Mouse (Mus musculus) heart, embryonic 14.5 days (tissue): ENCODE data around the gene Snapc5. TPM values are rescaled to one million over a fixed set of nuclear protein-coding genes. Genes with fewer than 3 reads are reported as not detected.
"Not testable (repeated sequence)": the region's sequence is repeated elsewhere in the genome, so short reads cannot be mapped to it uniquely, and the experiment has no call there.

Experiments
- ATAC-seq: fragments of 200-750 bp; cut with Nextera tagmentation; 2 replicates; pipeline ENCODE4 v1.8.0; 2017; ENCODE audit warnings: low read depth, moderate TSS enrichment; ENCODE audit not compliant: insufficient number of reproducible peaks, insufficient read depth, low FRiP score
- H3K27ac ChIP-seq, 2 experiments: fragments of 200-500 bp in 1 of 2; fragments of 300-500 bp in 1 of 2; sonication (generic) in 1 of 2; replicated peaks in 1 of 2; 2 replicates each; pipeline ENCODE4 v1.5.1; 2012 to 2014; ENCODE audit warnings: low read depth in 2 of 2, low read length in 2 of 2, control low read depth in 1 of 2, mild to moderate bottlenecking in 1 of 2, mixed read lengths in 1 of 2; ENCODE audit not compliant: control insufficient read depth in 1 of 2, insufficient read depth in 1 of 2
- H3K27me3 ChIP-seq: fragments of 300-500 bp; sonication (generic); 2 replicates; pipeline ENCODE4 v1.6.1; 2014; ENCODE audit warnings: mild to moderate bottlenecking, low read length, control low read depth; ENCODE audit not compliant: control insufficient read depth, insufficient read depth
- H3K36me3 ChIP-seq: fragments of 300-500 bp; sonication (generic); 2 replicates; pipeline ENCODE4 v1.6.1; 2014; ENCODE audit warnings: mild to moderate bottlenecking, control low read depth, low read length, mixed read lengths; ENCODE audit not compliant: control insufficient read depth, insufficient read depth
- H3K4me1 ChIP-seq, 2 experiments: fragments of 200-500 bp in 1 of 2; fragments of 300-500 bp in 1 of 2; sonication (generic) in 1 of 2; 2 replicates each; pipeline ENCODE4 v1.6.1; 2012 to 2014; ENCODE audit warnings: low read length in 2 of 2, control low read depth in 1 of 2, mixed read lengths in 1 of 2; ENCODE audit not compliant: control insufficient read depth in 2 of 2, insufficient read depth in 2 of 2
- H3K4me2 ChIP-seq: fragments of 300-500 bp; sonication (generic); 2 replicates; pipeline ENCODE4 v1.6.1; 2014; ENCODE audit warnings: mild to moderate bottlenecking, low read length
- H3K4me3 ChIP-seq, 2 experiments: fragments of 200-500 bp in 1 of 2; fragments of 300-500 bp in 1 of 2; sonication (generic) in 1 of 2; 2 replicates each; pipeline ENCODE4 v1.5.1; 2012 to 2014; ENCODE audit warnings: low read length in 2 of 2, mild to moderate bottlenecking in 2 of 2, control low read depth in 1 of 2, low read depth in 1 of 2, moderate library complexity in 1 of 2; ENCODE audit not compliant: control insufficient read depth in 1 of 2, insufficient read depth in 1 of 2
- H3K9ac ChIP-seq: fragments of 300-500 bp; sonication (generic); 2 replicates; pipeline ENCODE4 v1.6.1; 2014; ENCODE audit warnings: mild to moderate bottlenecking, low read length
- H3K9me3 ChIP-seq: fragments of 300-500 bp; sonication (generic); 2 replicates; pipeline ENCODE4 v1.6.1; 2016; ENCODE audit warnings: low read length, control low read depth; ENCODE audit not compliant: control insufficient read depth
- WGBS: fragments of 180-500 bp; shearing (Covaris S2); extraction: QIAGEN DNeasy Blood & Tissue Kit; methylation state at CpG from one replicate; pipeline ENCODE4 v1.1.7; 2014; 5-methylcytosine and 5-hydroxymethylcytosine counted together
- polyA plus RNA-seq: library from polyadenylated mRNA; unstranded; fragments of >200 nt; fragmentation: Nextera tagmentation; extraction: Ambion mirVana; gene quantifications from 2 replicates; pipeline ENCODE4 v1.2.1, GENCODE M21; 2014

Gene Snapc5
- polyA plus RNA-seq, 1 experiment from 2014 or later = 29.8 TPM

- H3K9me3 ChIP-seq, H3K4me3 ChIP-seq, H3K27me3 ChIP-seq, H3K9ac ChIP-seq, H3K27ac ChIP-seq, H3K4me2 ChIP-seq, ATAC-seq: not testable (repeated sequence)
- Histone ChIP-seq H3K4me1 (peaks cover 2 to 11% of the 10 kb centered on the region in 2 experiments; a peak in 3 of 4 replicates), H3K36me3 (peaks cover 81% of the 10 kb centered on the region)
- 93% methylated on average over 5 of the region's 5 CpGs for WGBS
These were observed 4.2 kb downstream of the Snapc5 start for GRCm38 (mm10) chr9:64183295-64183694.

- no peak overlapping the region for H3K9ac ChIP-seq
- H3K27me3 ChIP-seq = no peaks in the 10 kb centered on the region
- WGBS = 87% methylated on average over 5 of the region's 5 CpGs
- H3K4me2 ChIP-seq = no peak overlapping the region
- peaks cover 2 to 6% of the 10 kb centered on the region in 2 experiments; a peak in 3 of 4 replicates for H3K4me1 ChIP-seq
- no peak for ATAC-seq
- H3K27ac ChIP-seq = no peak overlapping the region
- no peaks in the 10 kb centered on the region for H3K9me3 ChIP-seq
- H3K4me3 ChIP-seq = no peak overlapping the region
- H3K36me3 ChIP-seq = peaks cover 85% of the 10 kb centered on the region
These were observed 5.2 kb downstream of the Snapc5 start for GRCm38 (mm10) chr9:64184166-64184840.

GRCm38 (mm10) chr9:64193879-64194278, 14.8 kb downstream of the Snapc5 start:
- Histone ChIP-seq H3K4me3 (no peak overlapping the region), H3K9ac (no peak overlapping the region), H3K9me3 (no peaks in the 10 kb centered on the region), H3K36me3 (peaks cover 64% of the 10 kb centered on the region), H3K4me1 (peaks cover 2 to 12% of the 10 kb centered on the region in 2 experiments; a peak in 2 of 4 replicates), H3K27me3 (no peaks in the 10 kb centered on the region), H3K4me2 (no peak overlapping the region), H3K27ac (no peak overlapping the region)
- 85% methylated on average over 1 of the region's 1 CpGs for WGBS
- ATAC-seq = no peak

- H3K4me1 ChIP-seq = peaks cover 2 to 12% of the 10 kb centered on the region in 2 experiments; a peak in 2 of 4 replicates
- no peak for ATAC-seq
- 48% methylated on average over 4 of the region's 4 CpGs for WGBS
- peak overlapping the region in 1 of 2 experiments; percentile 37; a peak in 1 of 4 replicates for H3K27ac ChIP-seq
- H3K27me3 ChIP-seq = no peaks in the 10 kb centered on the region
- H3K4me3 ChIP-seq = no peak overlapping the region
- no peak overlapping the region for H3K4me2 ChIP-seq
- H3K9me3 ChIP-seq = no peaks in the 10 kb centered on the region
- H3K9ac ChIP-seq = no peak overlapping the region
- H3K36me3 ChIP-seq = peaks cover 53% of the 10 kb centered on the region
These were observed 16.5 kb downstream of the Snapc5 start for GRCm38 (mm10) chr9:64195554-64195953.

- Histone ChIP-seq H3K4me2 (no peak overlapping the region), H3K9ac (no peak overlapping the region)
- WGBS = 89% methylated on average over 8 of the region's 8 CpGs
These were observed 18.4 kb downstream of the Snapc5 start for GRCm38 (mm10) chr9:64197524-64197923.

GRCm38 (mm10) chr9:64198068-64198762, 19.1 kb downstream of the Snapc5 start:
- Histone ChIP-seq H3K4me2 (no peak overlapping the region), H3K9ac (no peak overlapping the region), H3K27me3 (no peaks in the 10 kb centered on the region), H3K4me3 (no peak overlapping the region), H3K27ac (no peak overlapping the region), H3K36me3 (peaks cover 47% of the 10 kb centered on the region), H3K4me1 (peaks cover 2 to 12% of the 10 kb centered on the region in 2 experiments; a peak in 2 of 4 replicates), H3K9me3 (no peaks in the 10 kb centered on the region)
- no peak for ATAC-seq
- 90% methylated on average over 5 of the region's 5 CpGs for WGBS

More at GRCm38 (mm10) chr9:64197524-64197923, 18.4 kb downstream of the Snapc5 start:
- Histone ChIP-seq H3K27me3 (no peaks in the 10 kb centered on the region), H3K4me3 (no peak overlapping the region), H3K4me1 (peaks cover 2 to 12% of the 10 kb centered on the region in 2 experiments; a peak in 2 of 4 replicates), H3K9me3 (no peaks in the 10 kb centered on the region), H3K36me3 (peaks cover 47% of the 10 kb centered on the region), H3K27ac (no peak overlapping the region)
- ATAC-seq = no peak

GRCm38 (mm10) chr9:64198763-64199418, 19.8 kb downstream of the Snapc5 start:
- peaks cover 2 to 12% of the 10 kb centered on the region in 2 experiments; a peak in 2 of 4 replicates for H3K4me1 ChIP-seq
- not testable (repeated sequence) for H3K4me2 ChIP-seq, H3K27me3 ChIP-seq, H3K9me3 ChIP-seq, H3K27ac ChIP-seq, H3K9ac ChIP-seq, H3K4me3 ChIP-seq, ATAC-seq
- WGBS = 70% methylated on average over 7 of the region's 7 CpGs
- H3K36me3 ChIP-seq = peaks cover 47% of the 10 kb centered on the region
